Mouse (Mus musculus) lung, embryonic 14.5 days (tissue): Measurements from ENCODE around the gene Trappc3. TPM values are rescaled to one million over a fixed set of nuclear protein-coding genes. Genes with fewer than 3 reads are reported as not detected.
A peak's percentile ranks its signal among the peaks of the same experiment; 100 is the strongest.

Source experiments
- ATAC-seq: fragments of 200-750 bp; cut with Nextera tagmentation; 2 replicates; pipeline ENCODE4 v1.8.0; 2017; ENCODE audit warnings: mild to moderate bottlenecking, moderate TSS enrichment, moderate library complexity; ENCODE audit not compliant: insufficient read depth
- DNase-seq: peaks from one replicate; pipeline ENCODE4 v3.0.0-alpha.2; 2015
- H3K27ac ChIP-seq: fragments of 300-500 bp; sonication (generic); 2 replicates; pipeline ENCODE4 v1.5.1; 2014; ENCODE audit warnings: low read depth, mild to moderate bottlenecking, moderate library complexity
- H3K27me3 ChIP-seq: fragments of 300-500 bp; sonication (generic); 2 replicates; pipeline ENCODE4 v1.6.1; 2014; ENCODE audit warnings: low read length, control low read depth; ENCODE audit not compliant: insufficient read depth
- H3K36me3 ChIP-seq: fragments of 300-500 bp; sonication (generic); 2 replicates; pipeline ENCODE4 v1.6.1; 2014; ENCODE audit warnings: control low read depth; ENCODE audit not compliant: insufficient read depth
- H3K4me1 ChIP-seq: fragments of 300-500 bp; sonication (generic); 2 replicates; pipeline ENCODE4 v1.6.1; 2014; ENCODE audit warnings: antibody characterized with exemption, control low read depth; ENCODE audit not compliant: insufficient read depth
- H3K4me2 ChIP-seq: fragments of 300-500 bp; sonication (generic); 2 replicates; pipeline ENCODE4 v1.6.1; 2014; ENCODE audit warnings: mild to moderate bottlenecking
- H3K4me3 ChIP-seq: fragments of 300-500 bp; sonication (generic); 2 replicates; pipeline ENCODE4 v1.5.1; 2014; ENCODE audit warnings: low read depth, low read length
- H3K9ac ChIP-seq: fragments of 300-500 bp; sonication (generic); 2 replicates; pipeline ENCODE4 v1.6.1; 2014
- H3K9me3 ChIP-seq: fragments of 300-500 bp; sonication (generic); 2 replicates; pipeline ENCODE4 v1.6.1; 2016; ENCODE audit warnings: low read depth, low read length, control low read depth
- CTCF ChIP-seq: IDR thresholded peaks from 2 replicates; pipeline ENCODE4 v1.5.1; 2016; ENCODE audit warnings: antibody characterized with exemption, low read depth
- WGBS: fragments of 180-500 bp; shearing (Covaris S2); extraction: QIAGEN DNeasy Blood & Tissue Kit; methylation state at CpG from one replicate; pipeline ENCODE4 v1.1.7; 2014; 5-methylcytosine and 5-hydroxymethylcytosine counted together
- polyA plus RNA-seq: library from polyadenylated mRNA; unstranded; fragments of >200 nt; fragmentation: Nextera tagmentation; extraction: Ambion mirVana; gene quantifications from 2 replicates; pipeline ENCODE4 v1.2.1, GENCODE M21; 2014

Gene Trappc3
- polyA plus RNA-seq, 1 experiment from 2014 or later, result 28.9 TPM

GRCm38 (mm10) chr4:126251655-126252254, 10.4 kb upstream of the Trappc3 start:
- peak overlapping the region; percentile 29; the same call in 1 of the 2 replicates for H3K4me2 ChIP-seq
- H3K27me3 ChIP-seq, result no peaks in the 10 kb centered on the region
- H3K4me1 ChIP-seq, result peaks cover 14% of the 10 kb centered on the region
- DNase-seq (peak; percentile 66), ATAC-seq (no peak)
- no peak overlapping the region for H3K9ac ChIP-seq
- no peak for TF ChIP-seq CTCF
- H3K9me3 ChIP-seq, result no peaks in the 10 kb centered on the region
- H3K4me3 ChIP-seq, result no peak overlapping the region
- H3K27ac ChIP-seq, result peak overlapping the region; percentile 47; the same call in 1 of the 2 replicates
- WGBS, result 58% methylated on average over 11 of the region's 11 CpGs
- H3K36me3 ChIP-seq, result peaks cover 12% of the 10 kb centered on the region; the same call in 1 of the 2 replicates

DNA sequence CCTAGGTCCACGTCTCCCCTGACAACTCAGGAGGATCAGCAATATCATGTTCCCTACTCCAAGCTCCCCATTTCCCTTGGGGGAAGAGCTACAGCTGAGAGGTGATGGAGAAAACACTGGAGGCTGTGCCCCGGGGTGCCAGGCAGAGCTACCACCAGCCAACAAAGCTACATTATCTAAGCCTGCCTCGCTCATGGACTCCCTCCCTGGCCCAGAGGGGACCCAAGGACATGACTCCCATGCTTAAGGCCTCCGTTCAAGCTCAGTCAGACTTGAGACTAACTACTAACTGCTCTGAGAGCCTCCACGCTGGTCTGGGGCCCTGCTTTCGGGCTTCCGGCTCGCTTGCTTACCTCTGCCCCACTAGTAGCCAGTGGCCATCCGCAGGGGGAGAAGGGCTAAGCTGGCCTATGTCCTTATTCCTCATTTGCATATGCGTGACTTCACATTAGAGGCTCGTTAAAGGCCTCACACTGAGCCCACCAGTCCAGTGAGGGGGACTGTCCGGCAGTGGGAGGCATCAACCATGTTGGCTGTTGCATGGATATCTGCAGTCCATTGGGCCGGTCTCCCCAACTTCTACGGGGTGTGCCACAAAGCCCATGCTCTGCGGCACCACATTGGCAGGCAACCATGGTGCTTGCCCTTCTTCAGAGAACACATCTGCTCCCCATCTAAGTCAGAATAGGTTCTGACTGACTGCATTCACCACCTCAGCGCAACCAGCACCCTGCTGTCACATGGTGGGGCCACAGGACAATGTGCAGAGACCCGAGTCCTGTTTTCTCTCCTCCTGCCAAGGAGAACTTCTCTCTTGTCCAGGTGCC, 9.5 kb upstream of the Trappc3 start:
- TF ChIP-seq CTCF, result no peak
- Histone ChIP-seq H3K9me3 (no peaks in the 10 kb centered on the region), H3K4me2 (peak overlapping the region; percentile 29; the same call in 1 of the 2 replicates), H3K36me3 (peaks cover 7% of the 10 kb centered on the region; the same call in 1 of the 2 replicates), H3K9ac (no peak overlapping the region), H3K27ac (peak overlapping the region; percentile 47; the same call in 1 of the 2 replicates), H3K27me3 (no peaks in the 10 kb centered on the region), H3K4me1 (peaks cover 16% of the 10 kb centered on the region), H3K4me3 (no peak overlapping the region)
- DNase-seq (no peak), ATAC-seq (no peak)
- 80% methylated on average over 17 of the region's 17 CpGs for WGBS

- Histone ChIP-seq H3K9me3 (no peaks in the 10 kb centered on the region), H3K4me3 (peak overlapping the region; percentile 98), H3K27ac (0 out of 2 replicates have a peak overlapping the region, but pooled peaks have one; percentile 8), H3K27me3 (no peaks in the 10 kb centered on the region), H3K36me3 (no peaks in the 10 kb centered on the region), H3K9ac (peak overlapping the region; percentile 98; the same call in 1 of the 2 replicates), H3K4me1 (peaks cover 17% of the 10 kb centered on the region), H3K4me2 (peak overlapping the region; percentile 94)
- TF ChIP-seq CTCF, result no peak
- ATAC-seq (no peak), DNase-seq (no peak)
- WGBS, result 67% methylated on average over 14 of the region's 14 CpGs
Observed at GRCm38 (mm10) chr4:126253637-126254272, 8.4 kb upstream of the Trappc3 start.

- no peaks in the 10 kb centered on the region for H3K36me3 ChIP-seq
- peak overlapping the region; percentile 95 for H3K27ac ChIP-seq
- peak overlapping the region; percentile 98 for H3K9ac ChIP-seq
- no peaks in the 10 kb centered on the region for H3K9me3 ChIP-seq
- no peak for TF ChIP-seq CTCF
- H3K4me3 ChIP-seq, result peak overlapping the region; percentile 98
- H3K4me2 ChIP-seq, result peak overlapping the region; percentile 94
- H3K4me1 ChIP-seq, result peaks cover 22% of the 10 kb centered on the region
- peak; percentile 2; the same call in 1 of the 2 replicates for ATAC-seq
- DNase-seq, result peak; percentile 70
- H3K27me3 ChIP-seq, result no peaks in the 10 kb centered on the region
- WGBS, result 15% methylated on average over 9 of the region's 9 CpGs
Observed at GRCm38 (mm10) chr4:126254315-126255112, 7.6 kb upstream of the Trappc3 start.

DNA sequence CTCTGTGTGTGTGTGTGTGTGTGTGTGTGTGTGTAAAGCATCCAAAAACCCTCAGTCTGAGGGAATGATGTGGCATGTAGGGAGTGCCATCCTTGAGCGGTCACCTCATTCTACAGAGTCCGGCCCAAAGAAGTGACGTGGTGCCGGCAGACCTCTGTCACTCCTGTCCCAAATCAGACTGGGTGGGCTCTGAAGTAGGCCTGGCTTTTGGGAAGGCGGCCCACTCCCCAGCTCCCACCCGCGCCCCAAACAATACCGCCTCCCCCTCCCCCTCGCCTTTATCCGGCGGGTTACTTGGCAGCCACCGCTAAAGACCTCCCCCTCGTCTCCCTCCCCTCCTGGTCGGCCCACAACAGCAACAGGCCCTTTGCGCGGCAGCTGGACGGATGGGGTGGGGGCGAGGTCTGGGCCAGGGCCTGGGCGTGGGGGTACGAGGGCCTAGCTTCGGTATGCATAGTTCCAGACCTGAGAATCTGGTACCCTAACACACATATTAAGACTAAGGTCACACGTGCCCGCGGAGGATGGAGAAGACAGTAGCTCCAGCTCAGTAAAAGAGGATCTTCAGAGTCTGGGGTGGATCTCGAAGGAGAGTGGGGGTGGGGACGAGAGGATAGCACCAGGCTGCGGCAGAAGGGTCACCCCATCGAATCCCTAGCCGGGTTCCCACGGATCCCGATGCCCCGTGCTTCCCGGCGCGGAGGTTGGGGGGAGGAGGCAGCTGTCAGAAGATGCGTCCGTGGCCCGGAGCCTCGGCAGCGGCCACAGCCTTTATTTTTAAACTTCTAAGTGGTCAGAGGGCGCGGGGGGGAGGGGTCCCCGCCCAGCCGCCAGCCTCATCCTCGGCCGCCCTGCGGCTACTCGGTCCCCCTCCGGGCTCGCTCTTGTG, 6.8 kb upstream of the Trappc3 start:
- peak; percentile 14 for ATAC-seq
- DNase-seq, result peak; percentile 72
- peak overlapping the region; percentile 95 for H3K27ac ChIP-seq
- peak overlapping the region; percentile 94 for H3K4me2 ChIP-seq
- no peaks in the 10 kb centered on the region for H3K27me3 ChIP-seq
- H3K9me3 ChIP-seq, result no peaks in the 10 kb centered on the region
- H3K9ac ChIP-seq, result peak overlapping the region; percentile 98
- peak overlapping the region; percentile 98 for H3K4me3 ChIP-seq
- H3K4me1 ChIP-seq, result peaks cover 26% of the 10 kb centered on the region
- no peak for TF ChIP-seq CTCF
- no peaks in the 10 kb centered on the region for H3K36me3 ChIP-seq
- WGBS, result 0% methylated on average over 50 of the region's 50 CpGs
